Mouse (Mus musculus) kidney, adult 2 months (tissue): ENCODE data around the gene Tfe3. TPM values are rescaled to one million over a fixed set of nuclear protein-coding genes. Genes with fewer than 3 reads are reported as not detected.

Source experiments
- DNase-seq: peaks from one replicate; pipeline ENCODE4 v3.0.0; 2021
- H3K27ac ChIP-seq: fragments of 200-500 bp; 2 replicates; pipeline ENCODE4 v1.5.1; 2012; ENCODE audit warnings: low read depth, low read length, control low read depth, inconsistent platforms; ENCODE audit not compliant: insufficient read depth
- H3K27me3 ChIP-seq: fragments of 200-500 bp; replicated peaks from 2 replicates; pipeline ENCODE4 v1.6.1; 2012; ENCODE audit warnings: mild to moderate bottlenecking, moderate library complexity, low read length, inconsistent platforms; ENCODE audit not compliant: control insufficient read depth, insufficient read depth
- H3K36me3 ChIP-seq: fragments of 200-500 bp; 2 replicates; pipeline ENCODE4 v1.6.1; 2012; ENCODE audit warnings: mild to moderate bottlenecking, moderate library complexity, low read length, inconsistent platforms; ENCODE audit not compliant: control insufficient read depth, insufficient read depth
- H3K4me1 ChIP-seq: fragments of 200-500 bp; 2 replicates; pipeline ENCODE4 v1.6.1; 2011; ENCODE audit warnings: low read length; ENCODE audit not compliant: control insufficient read depth, insufficient read depth
- H3K4me3 ChIP-seq: fragments of 200-500 bp; 2 replicates; pipeline ENCODE4 v1.5.1; 2011; ENCODE audit warnings: mild to moderate bottlenecking, low read depth, low read length, control low read depth; ENCODE audit not compliant: insufficient read depth
- CTCF ChIP-seq: fragments of 200-500 bp; conservative IDR thresholded peaks from 2 replicates; pipeline ENCODE4 v1.5.1; 2011; ENCODE audit warnings: low read depth, mild to moderate bottlenecking, control low read depth, low read length, moderate library complexity, mixed read lengths; ENCODE audit not compliant: insufficient read depth, insufficient read length
- POLR2A ChIP-seq: fragments of 200-500 bp; IDR thresholded peaks from one replicate; pipeline ENCODE4 v1.6.1; 2011; ENCODE audit warnings: low read depth, low read length, control low read depth
- WGBS: fragments of 180-500 bp; shearing (Covaris S2); methylation state at CpG from one replicate; pipeline ENCODE4 v1.1.7; 2018; 5-methylcytosine and 5-hydroxymethylcytosine counted together
- polyA plus RNA-seq: library from polyadenylated mRNA; depleted of rRNA; stranded (reverse); fragments of >200 nt; gene quantifications from 2 replicates; pipeline ENCODE4 v1.2.3, GENCODE M21; 2012; rRNA removed

Tfe3 gene
- polyA plus RNA-seq, 1 experiment, result 20.1 TPM

- no peak for DNase-seq
- 5% methylated on average over 20 of the region's 24 CpGs for WGBS
- TF ChIP-seq POLR2A (no peak), CTCF (no peak)
- H3K36me3 ChIP-seq, result no peaks in the 10 kb centered on the region
- H3K4me1 ChIP-seq, result no peaks in the 10 kb centered on the region
- H3K27ac ChIP-seq, result no peak within 1 kb of the TSS
- peak within 1 kb of the TSS; percentile 31; the same call in 1 of the 2 replicates for H3K4me3 ChIP-seq
- H3K27me3 ChIP-seq, result no peaks in the 10 kb centered on the region; the same call in 1 of the 2 replicates
Measured at GRCm38 (mm10) chrX:7821865-7822779, 59.8 kb downstream of the Tfe3 start, which contains the start of gene Kcnd1. Gene Kcnd1 (plus strand): TSS chrX:7822289.

Other genes starting within 250 kb of the Tfe3 start
- gene Foxp3, start 188.9 kb upstream of the Tfe3 start, polyA plus RNA-seq, result 0.08 and 0.92 TPM in 2 replicates
- gene Ppp1r3f, start 188.3 kb upstream of the Tfe3 start, polyA plus RNA-seq, result 1.2 and 1.6 TPM in 2 replicates
- 25.3 and 26.6 TPM in 2 replicates for gene Ccdc22, start 157.0 kb upstream of the Tfe3 start, polyA plus RNA-seq
- 0.03 TPM in 1 of 2 replicates, not detected in the other for gene Cacna1f, start 155.5 kb upstream of the Tfe3 start, polyA plus RNA-seq
- gene Syp, start 124.1 kb upstream of the Tfe3 start, polyA plus RNA-seq, result 8.0 and 9.2 TPM in 2 replicates
- gene Prickle3, start 105.3 kb upstream of the Tfe3 start, polyA plus RNA-seq, result 8.9 and 9.2 TPM in 2 replicates
- gene Plp2, start 91.2 kb upstream of the Tfe3 start, polyA plus RNA-seq, result 72.2 and 74.1 TPM in 2 replicates
- gene Magix, start 81.3 kb upstream of the Tfe3 start, polyA plus RNA-seq, result 17.4 and 22.1 TPM in 2 replicates
- 8.2 and 10.9 TPM in 2 replicates for gene Gpkow, start 65.4 kb upstream of the Tfe3 start, polyA plus RNA-seq
- 73.1 and 76.9 TPM in 2 replicates for gene Wdr45, start 48.2 kb upstream of the Tfe3 start, polyA plus RNA-seq
- 0.23 and 0.28 TPM in 2 replicates for gene Gm45208, start 40.3 kb upstream of the Tfe3 start, polyA plus RNA-seq
- 33.8 and 40.9 TPM in 2 replicates for gene Praf2, start 34.1 kb upstream of the Tfe3 start, polyA plus RNA-seq
- 8.3 and 14.1 TPM in 2 replicates for gene Ccdc120, start 11.7 kb upstream of the Tfe3 start, polyA plus RNA-seq
- gene Gripap1, start 27.2 kb downstream of the Tfe3 start, polyA plus RNA-seq, result 25.5 and 30.3 TPM in 2 replicates
- gene Kcnd1, start 59.7 kb downstream of the Tfe3 start, polyA plus RNA-seq, result 0.48 and 0.53 TPM in 2 replicates
- 26.8 and 30.4 TPM in 2 replicates for gene Otud5, start 78.8 kb downstream of the Tfe3 start, polyA plus RNA-seq
- 11.4 and 11.5 TPM in 2 replicates for gene Pim2, start 115.7 kb downstream of the Tfe3 start, polyA plus RNA-seq
- gene Slc35a2, start 121.5 kb downstream of the Tfe3 start, polyA plus RNA-seq, result 50.0 and 50.1 TPM in 2 replicates
- 45.7 and 58.0 TPM in 2 replicates for gene Pqbp1, start 136.7 kb downstream of the Tfe3 start, polyA plus RNA-seq
- gene Timm17b, start 136.8 kb downstream of the Tfe3 start, polyA plus RNA-seq, result 47.0 and 60.9 TPM in 2 replicates
- gene Gm10491, start 145.3 kb downstream of the Tfe3 start, polyA plus RNA-seq, result not detected in 2 replicates
- gene Gm10490, start 147.0 kb downstream of the Tfe3 start, polyA plus RNA-seq, result not detected in 2 replicates
- 0.62 and 0.91 TPM in 2 replicates for gene Pcsk1n, start 157.3 kb downstream of the Tfe3 start, polyA plus RNA-seq
- not detected in 2 replicates for gene Eras, start 166.0 kb downstream of the Tfe3 start, polyA plus RNA-seq
- gene Hdac6, start 185.3 kb downstream of the Tfe3 start, polyA plus RNA-seq, result 65.1 and 86.2 TPM in 2 replicates
- 0.09 and 0.15 TPM in 2 replicates for gene Gata1, start 215.5 kb downstream of the Tfe3 start, polyA plus RNA-seq